Mouse (Mus musculus) heart, postnatal 36 days (tissue): ENCODE results near the gene Mkln1. TPM values are rescaled to one million over a fixed set of nuclear protein-coding genes. Genes with fewer than 3 reads are reported as not detected.

Experiments used
- DNase-seq, 2 experiments: peaks; one replicate each; pipeline ENCODE4 v3.0.0; 2021 to 2022
- intact Hi-C: fragments of 180-260 bp; cut with DNase I; formaldehyde crosslinking; loops from one replicate; pipeline ENCODE4 v1.15.1; 2025
- total RNA-seq, 2 experiments: library from RNA; stranded (reverse); gene quantifications; 2 replicates each; pipeline ENCODE4 v1.2.3; 2021

The Mkln1 gene
- total RNA-seq, 2 experiments from 2014 or later: 160 to 171 TPM

- DNase-seq: no peak
- intact Hi-C loops: loop anchor here (5.0 kb wide), 1 partner anchor 80 kb away; no protein-coding TSS in a partner anchor
Observed at GRCm38 (mm10) chr6:31397308-31397707, 1.2 kb upstream of the Mkln1 start.

GRCm38 (mm10) chr6:31397775-31398430, 632 bp upstream of the Mkln1 start:
- intact Hi-C loops: loop anchor here (2.0 to 5.0 kb wide), 3 partner anchors 27 to 181 kb away; no protein-coding TSS in a partner anchor
- no peak for DNase-seq

- no peak for DNase-seq
Observed at GRCm38 (mm10) chr6:31399206-31399549, 643 bp downstream of the Mkln1 start.

GRCm38 (mm10) chr6:31399566-31399965, 1.0 kb downstream of the Mkln1 start:
- intact Hi-C loops: loop anchor here (2.0 to 5.0 kb wide), 3 partner anchors 29 to 183 kb away; no protein-coding TSS in a partner anchor
- no peak for DNase-seq

More at GRCm38 (mm10) chr6:31399206-31399549, 643 bp downstream of the Mkln1 start:
- intact Hi-C loops: loop anchor here (2.0 to 5.0 kb wide), 3 partner anchors 28 to 182 kb away; no protein-coding TSS in a partner anchor

GRCm38 (mm10) chr6:31411017-31411416, 12.5 kb downstream of the Mkln1 start:
- DNase-seq: no peak
- intact Hi-C loops: loop anchor here (5.0 kb wide), 2 partner anchors 219 to 334 kb away; no protein-coding TSS in a partner anchor

- no peak for DNase-seq
- intact Hi-C loops: loop anchor here (5.0 kb wide), 2 partner anchors 220 to 335 kb away; no protein-coding TSS in a partner anchor
Observed at GRCm38 (mm10) chr6:31412487-31412886, 14.0 kb downstream of the Mkln1 start.

- no peak for DNase-seq
- intact Hi-C loops: loop anchor here (5.0 kb wide), 2 partner anchors 221 to 336 kb away; no protein-coding TSS in a partner anchor
Observed at GRCm38 (mm10) chr6:31413556-31413955, 15.0 kb downstream of the Mkln1 start.

- no peak for DNase-seq
- intact Hi-C loops: loop anchor here (5.0 kb wide), 2 partner anchors 222 to 337 kb away; no protein-coding TSS in a partner anchor
Observed at GRCm38 (mm10) chr6:31414303-31414702, 15.8 kb downstream of the Mkln1 start.

GRCm38 (mm10) chr6:31425428-31425827, 26.9 kb downstream of the Mkln1 start:
- DNase-seq: no peak
- intact Hi-C loops: no loop called here

GRCm38 (mm10) chr6:31437264-31437663, 38.7 kb downstream of the Mkln1 start:
- intact Hi-C loops: no loop called here
- DNase-seq: no peak

- DNase-seq: no peak
- intact Hi-C loops: no loop called here
Observed at GRCm38 (mm10) chr6:31445258-31445657, 46.7 kb downstream of the Mkln1 start.

GRCm38 (mm10) chr6:31453735-31454134, 55.2 kb downstream of the Mkln1 start:
- peak in 1 of 2 experiments; percentile 28 for DNase-seq
- intact Hi-C loops: loop anchor here (2.0 to 5.0 kb wide), 4 partner anchors 36 to 379 kb away; no protein-coding TSS in a partner anchor

- DNase-seq: no peak
- intact Hi-C loops: loop anchor here (2.0 kb wide), 1 partner anchor 381 kb away; no protein-coding TSS in a partner anchor
Observed at GRCm38 (mm10) chr6:31455376-31455775, 56.8 kb downstream of the Mkln1 start.

GRCm38 (mm10) chr6:31456988-31457387, 58.5 kb downstream of the Mkln1 start:
- intact Hi-C loops: no loop called here
- no peak for DNase-seq

GRCm38 (mm10) chr6:31469431-31469830, 70.9 kb downstream of the Mkln1 start:
- intact Hi-C loops: no loop called here

GRCm38 (mm10) chr6:31478221-31478620, 79.7 kb downstream of the Mkln1 start:
- intact Hi-C loops: no loop called here

More at GRCm38 (mm10) chr6:31469431-31469830, 70.9 kb downstream of the Mkln1 start:
- DNase-seq: no peak

GRCm38 (mm10) chr6:31480008-31480407, 81.5 kb downstream of the Mkln1 start:
- intact Hi-C loops: no loop called here
- DNase-seq: no peak

More at GRCm38 (mm10) chr6:31478221-31478620, 79.7 kb downstream of the Mkln1 start:
- DNase-seq: no peak

- intact Hi-C loops: no loop called here
- no peak for DNase-seq
Observed at GRCm38 (mm10) chr6:31486601-31487000, 88.1 kb downstream of the Mkln1 start.

GRCm38 (mm10) chr6:31489950-31490349, 91.4 kb downstream of the Mkln1 start:
- intact Hi-C loops: no loop called here
- DNase-seq: no peak

- DNase-seq: no peak
- intact Hi-C loops: no loop called here
Observed at GRCm38 (mm10) chr6:31495122-31495731, 96.7 kb downstream of the Mkln1 start.

GRCm38 (mm10) chr6:31496227-31496626, 97.7 kb downstream of the Mkln1 start:
- intact Hi-C loops: no loop called here
- DNase-seq: no peak
